Mouse (Mus musculus): ENCODE measurements around the gene Pip5k1c.

DNA sequence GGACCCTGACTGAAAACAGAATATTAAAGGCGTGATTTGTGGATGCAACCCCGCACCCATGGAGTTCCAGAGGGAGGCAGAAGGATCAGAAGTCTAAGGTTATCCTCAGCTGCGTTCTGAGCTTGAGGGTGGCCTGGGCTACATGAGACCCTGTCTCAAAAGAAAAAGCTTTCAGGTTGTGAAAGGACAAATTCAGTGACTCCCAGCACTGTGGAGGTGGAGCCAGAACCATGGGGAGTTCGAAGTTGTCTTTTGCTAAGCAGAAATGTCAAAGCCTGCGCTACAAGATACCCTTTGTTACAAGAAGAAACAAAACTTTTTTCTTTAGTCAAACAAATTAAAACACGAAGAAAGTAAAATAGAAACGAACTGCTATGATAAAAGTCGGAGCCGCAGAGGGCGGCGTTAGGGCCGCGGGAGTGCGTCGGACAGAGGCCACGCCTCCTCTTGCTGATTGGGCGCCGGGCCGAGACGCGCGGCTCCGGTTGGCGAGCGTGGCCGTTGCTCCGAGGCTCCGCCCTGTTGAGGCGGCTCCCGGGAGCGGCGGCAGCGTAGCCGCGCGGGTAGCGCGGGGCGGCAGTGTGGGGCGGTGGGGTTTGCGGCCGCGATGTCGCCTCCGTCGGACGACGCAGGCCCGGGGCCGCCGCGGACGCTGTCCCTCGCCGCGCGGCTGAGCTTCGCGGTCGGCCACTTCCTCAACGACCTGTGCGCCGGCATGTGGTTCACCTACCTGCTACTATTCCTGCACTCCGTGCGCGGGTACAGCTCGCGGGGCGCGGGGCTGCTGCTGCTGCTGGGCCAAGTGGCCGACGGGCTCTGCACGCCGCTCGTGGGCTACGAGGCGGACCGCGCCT lies 64.5 kb downstream of the Pip5k1c start, which contains the start of gene Mfsd12:
- TF ChIP-seq HCFC1 (IDR thresholded peaks at IDR 0.05; ENCODE audit: borderline replicate concordance, insufficient read depth, low read length) (no peak), ZC3H11A (IDR thresholded peaks at IDR 0.05; ENCODE audit: borderline replicate concordance, low read depth, low read length) (no peak), MAFK (IDR thresholded peaks at IDR 0.05; ENCODE audit: insufficient read depth, low read depth, low read length) (no peak)
